14 mouse cellular contexts compared by ENCODE assay signal in the genomic region with DNA sequence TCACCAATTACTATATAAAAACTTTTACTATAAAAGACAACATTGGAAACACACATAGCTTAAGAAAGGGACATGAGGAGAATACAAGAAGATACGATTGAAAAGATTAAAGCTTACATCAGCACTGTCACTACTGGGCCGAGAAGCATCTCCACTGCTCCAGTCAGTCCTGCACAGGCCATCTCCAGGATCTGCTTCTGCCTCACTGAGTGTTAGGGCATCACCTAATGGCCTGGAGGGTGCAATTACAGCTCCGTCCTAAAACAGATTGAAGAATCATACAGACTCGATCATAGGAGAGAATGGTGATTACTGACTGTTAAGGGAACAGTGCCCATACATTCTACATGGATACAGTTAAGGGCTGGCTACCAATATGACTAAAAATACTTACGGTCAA.
A peak's percentile ranks its signal among the peaks of the same experiment; 100 is the strongest.
DNase-seq lines count a peak whose midpoint lies in the region; ATAC-seq and TF ChIP-seq lines count a peak whose summit lies in the region.
"Had no signal": no experiment of that assay in that cellular context is flagged by ENCODE, and none has a peak within 500 bp of the region (broad histone marks: within the 10 kb centered on the region; RNA-seq: fewer than 3 reads in every experiment).

No protein-coding gene starts in this region.

- TF ChIP-seq EP300 in heart, postnatal 0 days (IDR thresholded peaks at IDR 0.05; ENCODE audit: low read depth): no peak

- no peak overlapping the region for H3K4me3 ChIP-seq in heart, postnatal 0 days (ENCODE audit: low read depth, low read length)
- H3K4me3 ChIP-seq in heart, embryonic 12.5 days: no peak overlapping the region
- no peak overlapping the region for H3K4me3 ChIP-seq in lung, adult 2 months (replicated peaks; ENCODE audit: extremely low read depth, low read depth, low read length)
- H3K4me3 ChIP-seq in myocyte: no peak overlapping the region
- H3K4me3 ChIP-seq: forebrain, embryonic 10.5 days; limb, embryonic 15.5 days had no signal

- no peak overlapping the region for H3K4me2 ChIP-seq in heart, postnatal 0 days (ENCODE audit: low read depth, low read length)
- no peak overlapping the region for H3K4me2 ChIP-seq in heart, embryonic 12.5 days
- H3K4me2 ChIP-seq in myocyte (ENCODE audit: low read depth): peak overlapping the region; percentile 44
- H3K4me2 ChIP-seq: limb, embryonic 15.5 days had no signal

- no peak for TF ChIP-seq POLR2A in lung, adult 2 months (IDR thresholded peaks at IDR 0.05; ENCODE audit: borderline replicate concordance, extremely low read depth, low read depth, low read length)
- TF ChIP-seq POLR2A in myocyte (IDR thresholded peaks at IDR 0.05; ENCODE audit: insufficient read length, low read depth): no peak

- no peak for DNase-seq in heart, postnatal 0 days (ENCODE audit: low spot score)
- no peak for DNase-seq in lung, adult 2 months
- DNase-seq in lung, postnatal 14 days: no peak
- DNase-seq in ES-CJ7 (ENCODE audit: low read depth, low spot score): peak; percentile 69
- no peak for DNase-seq in frontal cortex, postnatal 25 days (ENCODE audit: low spot score in 2 of 2)
- DNase-seq: cerebellum, postnatal 10 days; kidney, postnatal 14 days; thymus, postnatal 4 days had no signal

- H3K27me3 ChIP-seq in heart, postnatal 0 days (ENCODE audit: control insufficient read depth, insufficient read depth, low read length): no peaks in the 10 kb centered on the region
- H3K27me3 ChIP-seq in heart, embryonic 12.5 days (replicated peaks): no peaks in the 10 kb centered on the region
- no peaks in the 10 kb centered on the region for H3K27me3 ChIP-seq in myocyte (ENCODE audit: control insufficient read depth, insufficient read depth, insufficient read length)
- H3K27me3 ChIP-seq: limb, embryonic 15.5 days had no signal

- H3K27ac ChIP-seq in heart, postnatal 0 days (ENCODE audit: low read depth): peak overlapping the region; percentile 3; the same call in 1 of the 2 replicates
- H3K27ac ChIP-seq in heart, embryonic 12.5 days (ENCODE audit: poor library complexity, severe bottlenecking): no peak overlapping the region
- H3K27ac ChIP-seq: forebrain, embryonic 10.5 days; limb, embryonic 15.5 days had no signal

- ATAC-seq in heart, postnatal 0 days (ENCODE audit: insufficient read depth, low read depth): no peak
- ATAC-seq in heart, embryonic 12.5 days (ENCODE audit: insufficient number of reproducible peaks, low FRiP score): no peak
- ATAC-seq in inflammation-experienced regulatory T-cells, adult 6 months: no peak
- ATAC-seq: hindbrain, embryonic 16.5 days had no signal

- H3K79me2 ChIP-seq in myocyte (ENCODE audit: control insufficient read depth, insufficient read depth): no peaks in the 10 kb centered on the region

- WGBS in heart, postnatal 0 days: 80% methylated on average over 5 of the region's 5 CpGs
- WGBS in heart, embryonic 12.5 days: 91% methylated on average over 5 of the region's 5 CpGs
- 72% methylated on average over 5 of the region's 5 CpGs for WGBS in lung, adult 2 months

- H3K9me3 ChIP-seq in heart, postnatal 0 days (replicated peaks; ENCODE audit: control insufficient read depth, low read length): no peaks in the 10 kb centered on the region
- H3K9me3 ChIP-seq in heart, embryonic 12.5 days (replicated peaks): no peaks in the 10 kb centered on the region
- H3K9me3 ChIP-seq: forebrain, embryonic 10.5 days; limb, embryonic 15.5 days had no signal

- TF ChIP-seq CTCF in heart, postnatal 0 days (IDR thresholded peaks at IDR 0.05; ENCODE audit: low read depth): peak; percentile 33
- peak; percentile 39; the same call in 1 of the 2 replicates for TF ChIP-seq CTCF in lung, adult 2 months (IDR thresholded peaks at IDR 0.05; ENCODE audit: insufficient read depth, low read length)

- H3K4me1 ChIP-seq in heart, postnatal 0 days (ENCODE audit: control insufficient read depth, insufficient read depth): no peaks in the 10 kb centered on the region
- H3K4me1 ChIP-seq in heart, embryonic 12.5 days (replicated peaks): peaks cover 3% of the 10 kb centered on the region
- H3K4me1 ChIP-seq in lung, adult 2 months (ENCODE audit: control insufficient read depth, insufficient read depth, low read length): no peaks in the 10 kb centered on the region
- H3K4me1 ChIP-seq: forebrain, embryonic 10.5 days; limb, embryonic 15.5 days had no signal

- no peak overlapping the region for H3ac ChIP-seq in myocyte (ENCODE audit: control insufficient read depth, insufficient read length)

- no peak overlapping the region for H3K9ac ChIP-seq in heart, postnatal 0 days (replicated peaks; ENCODE audit: low read depth, low read length)
- H3K9ac ChIP-seq in heart, embryonic 12.5 days: no peak overlapping the region
- H3K9ac ChIP-seq: limb, embryonic 15.5 days had no signal

- peaks cover 36% of the 10 kb centered on the region for H3K36me3 ChIP-seq in heart, postnatal 0 days (replicated peaks; ENCODE audit: control insufficient read depth, insufficient read depth, low read length)
- peaks cover 51% of the 10 kb centered on the region for H3K36me3 ChIP-seq in heart, embryonic 12.5 days
- H3K36me3 ChIP-seq in myocyte (ENCODE audit: control insufficient read depth, insufficient read depth): peaks cover 9% of the 10 kb centered on the region

TF ChIP-seq in myocyte, 11 proteins besides CTCF, POLR2A, EP300 and RAD21:
- no peak for TF ChIP-seq MYOG (IDR thresholded peaks at IDR 0.05; ENCODE audit: control insufficient read depth in 1 of 3, insufficient read depth in 1 of 3, insufficient read length in 2 of 3, low read depth in 2 of 3)
- TF ChIP-seq MYOD1 (IDR thresholded peaks at IDR 0.05; ENCODE audit: control insufficient read depth in 1 of 3, insufficient read length in 2 of 3, low read depth in 2 of 3): no peak
- TF ChIP-seq TCF12 (IDR thresholded peaks at IDR 0.05; ENCODE audit: insufficient read depth, poor library complexity, severe bottlenecking): no peak
- no peak for TF ChIP-seq USF1 (IDR thresholded peaks at IDR 0.05; ENCODE audit: low read depth)
- TF ChIP-seq REST (IDR thresholded peaks at IDR 0.05; ENCODE audit: insufficient read depth, insufficient read length): no peak
- no peak for TF ChIP-seq MAX (IDR thresholded peaks at IDR 0.05; ENCODE audit: low read depth)
- no peak for TF ChIP-seq SRF (IDR thresholded peaks at IDR 0.05; ENCODE audit: control insufficient read depth, insufficient read length, low read depth)
- TF ChIP-seq CEBPB (IDR thresholded peaks at IDR 0.05; ENCODE audit: insufficient read depth, poor library complexity, severe bottlenecking): no peak
- TF ChIP-seq TCF3 (IDR thresholded peaks at IDR 0.05; ENCODE audit: insufficient read length, low read depth): no peak
- TF ChIP-seq POLR2AphosphoS2 (IDR thresholded peaks at IDR 0.05; ENCODE audit: insufficient read length, low read depth): no peak
- TF ChIP-seq E2F4 (IDR thresholded peaks at IDR 0.05; ENCODE audit: insufficient read depth): no peak
